Mouse (Mus musculus) mouse trophoblast stem cell (cell line): ENCODE data around the gene Olfr657.

ENCODE experiments used
- in situ Hi-C, 2 experiments: fragments of 300-500 bp; cut with MseI, MboI; formaldehyde crosslinking; loops; 2 replicates in 1 of 2; 3 replicates in 1 of 2; pipeline ENCODE4 v1.15.1; 2025

Olfr657 gene

GRCm38 (mm10) chr7:104624494-104624893, at the start of gene Olfr657:
Olfr657 (plus strand) TSS chr7:104624794.
- in situ Hi-C loops, result no loop called here

- in situ Hi-C loops, result no loop called here
These were observed 47.6 kb upstream of the Olfr657 start, which contains the start of gene Olfr653 for GRCm38 (mm10) chr7:104577014-104577413. Olfr653 (plus strand) TSS chr7:104577314.

- in situ Hi-C loops, result no loop called here
These were observed 43.7 kb upstream of the Olfr657 start for GRCm38 (mm10) chr7:104580846-104581245.

- in situ Hi-C loops, result no loop called here
These were observed 43.2 kb upstream of the Olfr657 start for GRCm38 (mm10) chr7:104581429-104581828.

- in situ Hi-C loops, result no loop called here
These were observed 37.9 kb upstream of the Olfr657 start, which contains the start of gene Olfr654 for GRCm38 (mm10) chr7:104586725-104587124. Olfr654 (plus strand) TSS chr7:104587025.

- in situ Hi-C loops, result no loop called here
These were observed 36.3 kb upstream of the Olfr657 start for GRCm38 (mm10) chr7:104588274-104588673.

GRCm38 (mm10) chr7:104601679-104602078, 22.9 kb upstream of the Olfr657 start, which contains the start of gene Olfr655:
Olfr655 (minus strand) TSS chr7:104601779.
- in situ Hi-C loops, result no loop called here

- in situ Hi-C loops, result no loop called here
These were observed 21.4 kb upstream of the Olfr657 start for GRCm38 (mm10) chr7:104603173-104603572.

GRCm38 (mm10) chr7:104604727-104605126, 19.9 kb upstream of the Olfr657 start:
- in situ Hi-C loops, result no loop called here

- in situ Hi-C loops, result no loop called here
These were observed 10.9 kb upstream of the Olfr657 start, which contains the start of gene Olfr656 for GRCm38 (mm10) chr7:104613655-104614054. Olfr656 (plus strand) TSS chr7:104613955.

GRCm38 (mm10) chr7:104646841-104647482, 22.4 kb downstream of the Olfr657 start, which contains the start of gene Olfr658:
Olfr658 (minus strand) TSS chr7:104647305.
- in situ Hi-C loops, result no loop called here

- in situ Hi-C loops, result no loop called here
These were observed 41.9 kb downstream of the Olfr657 start, which contains the start of gene Olfr659 for GRCm38 (mm10) chr7:104666453-104666852. Olfr659 (plus strand) TSS chr7:104666753.

- in situ Hi-C loops, result no loop called here
These were observed 61.6 kb downstream of the Olfr657 start, which contains the start of gene Olfr661 for GRCm38 (mm10) chr7:104686201-104686600. Olfr661 (plus strand) TSS chr7:104686501.
